Mouse (Mus musculus): ENCODE data around the gene Prss41. TPM values are rescaled to one million over a fixed set of nuclear protein-coding genes. Genes with fewer than 3 reads are reported as not detected.
A peak's percentile ranks its signal among the peaks of the same experiment; 100 is the strongest.
"Not testable (repeated sequence)": the region's sequence is repeated elsewhere in the genome, so short reads cannot be mapped to it uniquely, and the experiment has no call there.

Gene Prss41
- 16.0 and 19.3 TPM in 2 replicates for polyA plus RNA-seq (2011; ENCODE audit: insufficient read depth, insufficient read length, low read depth, missing spikeins)

GRCm38 (mm10) chr17:23843812-23844273 lies at the start of gene Prss41, which contains the start of gene Prss32:
Gene Prss41 (minus strand): TSS chr17:23844172.
Gene Prss32 (plus strand): TSS chr17:23843855.
- H3K9ac ChIP-seq (ENCODE audit: low read depth, poor library complexity, severe bottlenecking): peak within 1 kb of the TSS; percentile 69
- no peak within 1 kb of the TSS for H3K27ac ChIP-seq (ENCODE audit: insufficient read depth, low read length)

GRCm38 (mm10) chr17:23880576-23880975 lies 36.6 kb upstream of the Prss41 start, which contains the start of the genes Dcpp1 and Dcpp2:
Gene Dcpp1 (plus strand): TSS chr17:23880876.
Gene Dcpp2 (plus strand): TSS chr17:23880880.
- H3K9ac ChIP-seq (ENCODE audit: low read depth, poor library complexity, severe bottlenecking); H3K9me3 ChIP-seq (replicated peaks; ENCODE audit: control insufficient read depth, insufficient read depth, low read length, poor library complexity, severe bottlenecking); H3K27ac ChIP-seq (ENCODE audit: insufficient read depth, low read length); H3K36me3 ChIP-seq (ENCODE audit: control insufficient read depth, insufficient read depth, low read length, poor library complexity, severe bottlenecking); H3K4me3 ChIP-seq (ENCODE audit: low read depth, low read length); H3K4me1 ChIP-seq (ENCODE audit: control insufficient read depth, insufficient read depth, low read length); H3K27me3 ChIP-seq (ENCODE audit: control insufficient read depth, insufficient read depth, low read length, poor library complexity, severe bottlenecking): not testable (repeated sequence)

More at GRCm38 (mm10) chr17:23843812-23844273, at the start of gene Prss41, which contains the start of gene Prss32:
- H3K9me3 ChIP-seq (replicated peaks; ENCODE audit: control insufficient read depth, insufficient read depth, low read length, poor library complexity, severe bottlenecking): no peaks in the 10 kb centered on the region
- H3K4me3 ChIP-seq (ENCODE audit: low read depth, low read length): peak within 1 kb of the TSS; percentile 72
- TF ChIP-seq POLR2A (IDR thresholded peaks at IDR 0.05; ENCODE audit: insufficient read depth, low read length): no peak
- peak; percentile 88 for TF ChIP-seq CTCF (IDR thresholded peaks at IDR 0.05; ENCODE audit: low read depth, low read length)
- no peak for TF ChIP-seq EP300 (IDR thresholded peaks at IDR 0.05; ENCODE audit: insufficient read depth, low read depth, low read length)
- no peaks in the 10 kb centered on the region for H3K36me3 ChIP-seq (ENCODE audit: control insufficient read depth, insufficient read depth, low read length, poor library complexity, severe bottlenecking)
- H3K4me1 ChIP-seq (ENCODE audit: control insufficient read depth, insufficient read depth, low read length): no peaks in the 10 kb centered on the region
- no peaks in the 10 kb centered on the region for H3K27me3 ChIP-seq (ENCODE audit: control insufficient read depth, insufficient read depth, low read length, poor library complexity, severe bottlenecking)

GRCm38 (mm10) chr17:23877166-23877565 lies 33.2 kb upstream of the Prss41 start:
- Histone ChIP-seq H3K4me1 (ENCODE audit: control insufficient read depth, insufficient read depth, low read length) (no peaks in the 10 kb centered on the region), H3K27me3 (ENCODE audit: control insufficient read depth, insufficient read depth, low read length, poor library complexity, severe bottlenecking) (no peaks in the 10 kb centered on the region), H3K9ac (ENCODE audit: low read depth, poor library complexity, severe bottlenecking) (no peak overlapping the region), H3K4me3 (ENCODE audit: low read depth, low read length) (no peak overlapping the region), H3K27ac (ENCODE audit: insufficient read depth, low read length) (no peak overlapping the region), H3K36me3 (ENCODE audit: control insufficient read depth, insufficient read depth, low read length, poor library complexity, severe bottlenecking) (no peaks in the 10 kb centered on the region), H3K9me3 (replicated peaks; ENCODE audit: control insufficient read depth, insufficient read depth, low read length, poor library complexity, severe bottlenecking) (no peaks in the 10 kb centered on the region)
- TF ChIP-seq POLR2A (IDR thresholded peaks at IDR 0.05; ENCODE audit: insufficient read depth, low read length) (no peak), EP300 (IDR thresholded peaks at IDR 0.05; ENCODE audit: insufficient read depth, low read depth, low read length) (no peak), CTCF (IDR thresholded peaks at IDR 0.05; ENCODE audit: low read depth, low read length) (no peak)

GRCm38 (mm10) chr17:23876741-23877140 lies 32.8 kb upstream of the Prss41 start:
- H3K9me3 ChIP-seq (replicated peaks; ENCODE audit: control insufficient read depth, insufficient read depth, low read length, poor library complexity, severe bottlenecking): no peaks in the 10 kb centered on the region
- H3K4me1 ChIP-seq (ENCODE audit: control insufficient read depth, insufficient read depth, low read length): no peaks in the 10 kb centered on the region
- H3K27me3 ChIP-seq (ENCODE audit: control insufficient read depth, insufficient read depth, low read length, poor library complexity, severe bottlenecking): no peaks in the 10 kb centered on the region
- no peak overlapping the region for H3K4me3 ChIP-seq (ENCODE audit: low read depth, low read length)
- no peak overlapping the region for H3K9ac ChIP-seq (ENCODE audit: low read depth, poor library complexity, severe bottlenecking)
- no peak for TF ChIP-seq EP300 (IDR thresholded peaks at IDR 0.05; ENCODE audit: insufficient read depth, low read depth, low read length)
- TF ChIP-seq CTCF (IDR thresholded peaks at IDR 0.05; ENCODE audit: low read depth, low read length): no peak
- no peak for TF ChIP-seq POLR2A (IDR thresholded peaks at IDR 0.05; ENCODE audit: insufficient read depth, low read length)
- no peaks in the 10 kb centered on the region for H3K36me3 ChIP-seq (ENCODE audit: control insufficient read depth, insufficient read depth, low read length, poor library complexity, severe bottlenecking)
- H3K27ac ChIP-seq (ENCODE audit: insufficient read depth, low read length): no peak overlapping the region

- no peak overlapping the region for H3K4me3 ChIP-seq (ENCODE audit: low read depth, low read length)
- TF ChIP-seq CTCF (IDR thresholded peaks at IDR 0.05; ENCODE audit: low read depth, low read length): peak; percentile 48
- TF ChIP-seq POLR2A (IDR thresholded peaks at IDR 0.05; ENCODE audit: insufficient read depth, low read length): no peak
- TF ChIP-seq EP300 (IDR thresholded peaks at IDR 0.05; ENCODE audit: insufficient read depth, low read depth, low read length): no peak
- no peaks in the 10 kb centered on the region for H3K36me3 ChIP-seq (ENCODE audit: control insufficient read depth, insufficient read depth, low read length, poor library complexity, severe bottlenecking)
- H3K27me3 ChIP-seq (ENCODE audit: control insufficient read depth, insufficient read depth, low read length, poor library complexity, severe bottlenecking): no peaks in the 10 kb centered on the region
- no peaks in the 10 kb centered on the region for H3K9me3 ChIP-seq (replicated peaks; ENCODE audit: control insufficient read depth, insufficient read depth, low read length, poor library complexity, severe bottlenecking)
- H3K9ac ChIP-seq (ENCODE audit: low read depth, poor library complexity, severe bottlenecking): no peak overlapping the region
- no peaks in the 10 kb centered on the region for H3K4me1 ChIP-seq (ENCODE audit: control insufficient read depth, insufficient read depth, low read length)
- H3K27ac ChIP-seq (ENCODE audit: insufficient read depth, low read length): no peak overlapping the region
Observed at GRCm38 (mm10) chr17:23873884-23874856, 30.2 kb upstream of the Prss41 start.

GRCm38 (mm10) chr17:23868513-23868912 lies 24.5 kb upstream of the Prss41 start:
- Histone ChIP-seq H3K9me3 (replicated peaks; ENCODE audit: control insufficient read depth, insufficient read depth, low read length, poor library complexity, severe bottlenecking) (no peaks in the 10 kb centered on the region), H3K4me3 (ENCODE audit: low read depth, low read length) (no peak overlapping the region), H3K27ac (ENCODE audit: insufficient read depth, low read length) (no peak overlapping the region), H3K9ac (ENCODE audit: low read depth, poor library complexity, severe bottlenecking) (no peak overlapping the region), H3K36me3 (ENCODE audit: control insufficient read depth, insufficient read depth, low read length, poor library complexity, severe bottlenecking) (no peaks in the 10 kb centered on the region), H3K4me1 (ENCODE audit: control insufficient read depth, insufficient read depth, low read length) (no peaks in the 10 kb centered on the region), H3K27me3 (ENCODE audit: control insufficient read depth, insufficient read depth, low read length, poor library complexity, severe bottlenecking) (no peaks in the 10 kb centered on the region)
- TF ChIP-seq EP300 (IDR thresholded peaks at IDR 0.05; ENCODE audit: insufficient read depth, low read depth, low read length) (no peak), CTCF (IDR thresholded peaks at IDR 0.05; ENCODE audit: low read depth, low read length) (no peak), POLR2A (IDR thresholded peaks at IDR 0.05; ENCODE audit: insufficient read depth, low read length) (no peak)

Measured in ES-Bruce4 (cell line).